Mouse (Mus musculus) lung, postnatal 0 days (tissue): Measurements from ENCODE around the gene Cdk2ap2.

Source experiments
- CTCF ChIP-seq: IDR thresholded peaks from 2 replicates; pipeline ENCODE4 v1.5.1; 2016; ENCODE audit warnings: antibody characterized with exemption, mild to moderate bottlenecking
- EP300 ChIP-seq: IDR thresholded peaks from 2 replicates; pipeline ENCODE4 v1.6.1; 2016; ENCODE audit warnings: antibody characterized with exemption, mild to moderate bottlenecking, control low read depth

GRCm38 (mm10) chr19:4066877-4067276 is 30.1 kb upstream of the Cdk2ap2 start:
- TF ChIP-seq CTCF (no peak), EP300 (no peak)
